Mouse (Mus musculus) layer of hippocampus, adult 6 months (tissue): ENCODE results near the gene Dhx9. TPM values are rescaled to one million over a fixed set of nuclear protein-coding genes. Genes with fewer than 3 reads are reported as not detected.

ENCODE experiments used
- long read RNA-seq, 2 experiments: library from polyadenylated mRNA; unstranded; transcript quantifications; one replicate each; pipeline ENCODE4 v2.0.0; 2019 to 2020
- polyA plus RNA-seq: library from polyadenylated mRNA; unstranded; fragments of <200 nt; fragmentation: Nextera tagmentation; gene quantifications from 2 replicates; pipeline ENCODE4 v1.2.3, GENCODE M21; 2021

Dhx9 gene
- polyA plus RNA-seq = 15.4 and 19.4 TPM in 2 replicates
- long read RNA-seq, experiment 1, partial matches to known transcripts = 26 of 27 reads
- long read RNA-seq, experiment 1, other reads (novel, unspliced or antisense) = 1 of 27 reads
- long read RNA-seq, experiment 2, partial matches to known transcripts = 0 of 5 reads
- long read RNA-seq, experiment 2, other reads (novel, unspliced or antisense) = 3 of 5 reads

DNA sequence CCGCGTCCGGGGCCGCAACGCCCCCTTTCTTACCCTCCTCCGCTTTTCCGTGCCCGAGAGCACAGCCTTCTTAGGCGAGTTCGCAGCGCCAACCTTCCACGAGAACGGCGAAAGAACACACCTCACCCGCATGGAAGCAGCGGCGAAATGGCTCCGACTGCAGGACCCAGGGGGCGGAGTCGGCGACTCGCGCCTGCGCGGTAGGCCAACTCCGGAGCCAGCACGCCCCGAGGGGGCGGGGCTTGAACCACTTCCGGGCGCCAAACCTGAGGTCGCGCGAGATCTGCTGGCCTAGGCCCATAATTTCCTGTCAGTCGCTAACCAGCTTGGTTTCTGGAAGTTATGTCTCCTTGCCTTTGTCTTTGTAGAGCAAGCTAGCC lies at the start of gene Dhx9:
Gene Dhx9 (minus strand): TSS at position 161 of the 380 bp plus-strand sequence.

DNA sequence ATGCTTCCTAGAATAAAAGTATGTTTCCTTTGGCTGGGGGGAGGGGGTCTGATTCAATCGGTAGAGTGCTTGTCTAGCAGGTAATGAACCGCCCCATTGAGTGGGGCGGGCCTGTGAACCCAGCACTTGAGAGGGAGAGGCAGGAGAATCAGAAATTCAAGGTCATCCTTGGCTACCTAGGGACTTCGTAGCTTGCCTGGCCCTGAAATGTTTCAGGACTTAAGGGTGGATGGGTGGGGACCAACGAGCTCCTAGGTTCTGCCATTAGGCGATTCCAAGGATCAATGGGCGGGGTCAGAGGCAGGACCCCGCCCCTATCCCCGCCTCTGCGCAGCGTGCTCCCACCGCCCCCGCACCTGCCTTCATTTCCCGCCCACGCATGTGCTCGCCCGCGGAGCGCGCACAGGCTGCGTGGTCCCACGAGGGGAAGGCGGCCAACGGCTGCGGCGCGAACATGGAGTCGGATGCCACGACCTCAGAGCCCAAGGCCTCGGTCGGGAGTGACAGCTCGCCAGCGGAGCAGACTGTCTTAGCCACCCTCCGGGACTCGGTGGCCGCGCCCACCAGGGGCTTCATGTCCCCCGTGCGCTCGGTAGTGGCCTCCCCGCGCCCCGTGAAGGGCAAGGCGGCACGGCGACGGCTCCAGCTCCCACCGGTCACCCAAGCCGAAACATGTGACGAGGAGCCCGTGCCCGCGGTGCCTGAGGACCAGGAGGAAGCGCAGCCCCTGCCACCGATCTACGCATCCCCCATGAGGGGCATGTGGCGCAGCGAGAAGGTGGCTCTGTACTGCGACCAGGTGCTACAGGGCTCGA lies 62.5 kb downstream of the Dhx9 start, which contains the start of gene Shcbp1l:
Gene Shcbp1l (plus strand): TSS at position 393 of the 815 bp plus-strand sequence.

Other genes with a start within 250 kb of the Dhx9 start
- gene Lamc1, start 154.9 kb downstream of the Dhx9 start, polyA plus RNA-seq = 2.9 and 3.4 TPM in 2 replicates
- 0.49 and 0.58 TPM in 2 replicates for gene Shcbp1l, start 62.5 kb downstream of the Dhx9 start, polyA plus RNA-seq
- gene Npl, start 62.4 kb upstream of the Dhx9 start, polyA plus RNA-seq = 3.8 and 4.0 TPM in 2 replicates
- 6.8 and 8.5 TPM in 2 replicates for gene Rgs8, start 165.4 kb upstream of the Dhx9 start, polyA plus RNA-seq